Mouse (Mus musculus): ENCODE results near the gene Ppp4r1.

GRCm38 (mm10) chr17:65771951-65772934, 10.1 kb upstream of the Ppp4r1 start, which contains the start of gene Rab31:
- TF ChIP-seq CTCF (IDR thresholded peaks at IDR 0.05; ENCODE audit: extremely low read depth, insufficient read depth, low read length), result no peak
- peak; percentile 52; the same call in 1 of the 2 replicates for TF ChIP-seq POLR2A (IDR thresholded peaks at IDR 0.05; ENCODE audit: extremely low read depth, insufficient read depth, low read length)
